Mouse (Mus musculus): ENCODE measurements at regions not wholly inside any gene's neighbourhood (a gene's known extent, or its start where the extent isn't known, plus 50 kb on each side); places are given as distances from the start of the nearest gene placed in this dataset.
"Not testable (repeated sequence)": the region's sequence is repeated elsewhere in the genome, so short reads cannot be mapped to it uniquely, and the experiment has no call there.

GRCm38 (mm10) chr1:107677404-107677803 lies 87.6 kb downstream of the Serpinb8 start:
- DNase-seq = no peak

DNA sequence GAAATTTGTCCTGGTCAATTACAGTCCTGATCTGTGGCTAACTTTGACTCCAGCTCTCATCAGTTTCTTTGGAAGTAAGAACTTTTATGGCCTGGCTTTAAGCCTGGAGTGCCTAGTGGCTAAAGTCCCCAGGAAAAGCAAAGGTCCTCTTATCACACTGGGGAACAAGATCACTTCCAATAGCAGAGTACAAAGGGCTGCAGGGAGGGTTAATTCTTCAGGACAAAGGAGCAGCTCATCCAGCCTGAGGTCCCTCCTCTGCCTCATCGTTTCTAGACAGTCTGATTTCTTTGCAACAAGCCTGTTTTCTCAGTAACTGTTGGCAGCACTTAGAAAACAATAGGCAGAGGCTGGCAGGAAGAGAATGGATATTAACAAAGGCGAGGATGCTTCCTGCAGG lies 107.1 kb downstream of the Serpinb8 start:
- no peak for DNase-seq

DNA sequence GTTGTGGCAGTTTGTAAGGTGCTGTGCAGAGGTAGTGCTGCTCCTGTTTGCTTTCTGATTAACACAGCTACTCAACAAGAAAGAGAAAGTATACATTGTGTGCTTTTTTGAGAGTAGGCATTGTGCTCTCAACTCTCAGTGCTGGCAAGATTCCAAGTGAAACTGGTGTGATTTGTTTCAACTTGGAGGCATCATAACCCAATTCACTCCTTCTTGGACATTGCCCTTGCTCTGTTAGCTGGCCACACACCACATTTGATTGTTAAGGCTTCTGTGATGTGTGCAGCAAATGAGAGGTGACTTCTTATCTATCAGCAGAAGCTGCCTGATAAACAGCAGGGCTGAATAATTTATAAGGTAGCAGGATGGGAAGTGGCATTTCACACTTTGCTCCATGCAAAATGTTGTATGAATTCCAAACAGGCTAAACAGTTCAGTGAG lies 116.3 kb downstream of the Serpinb8 start:
- DNase-seq = no peak

- DNase-seq = no peak
Observed at GRCm38 (mm10) chr1:107708601-107709000, 118.8 kb downstream of the Serpinb8 start.

DNA sequence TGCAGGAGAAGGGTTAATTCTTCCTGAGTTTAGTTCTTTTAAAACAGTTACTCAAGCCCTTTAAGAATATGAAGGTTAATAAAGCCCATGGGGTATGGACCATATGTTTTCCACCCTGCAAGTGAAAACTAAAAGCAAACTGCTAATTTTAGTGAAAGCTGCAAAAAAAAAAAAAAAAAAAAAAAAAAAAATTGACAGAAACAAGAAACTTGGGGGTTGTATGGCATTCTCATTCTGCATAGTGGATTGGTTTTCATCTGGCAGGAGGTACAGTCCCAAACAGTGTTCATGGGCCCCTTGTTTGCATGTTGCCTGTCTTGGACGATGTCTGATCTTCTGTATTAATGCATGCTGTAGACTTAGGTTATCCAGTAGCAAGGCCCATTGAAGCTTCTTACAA lies 125.1 kb downstream of the Serpinb8 start:
- DNase-seq = no peak

DNA sequence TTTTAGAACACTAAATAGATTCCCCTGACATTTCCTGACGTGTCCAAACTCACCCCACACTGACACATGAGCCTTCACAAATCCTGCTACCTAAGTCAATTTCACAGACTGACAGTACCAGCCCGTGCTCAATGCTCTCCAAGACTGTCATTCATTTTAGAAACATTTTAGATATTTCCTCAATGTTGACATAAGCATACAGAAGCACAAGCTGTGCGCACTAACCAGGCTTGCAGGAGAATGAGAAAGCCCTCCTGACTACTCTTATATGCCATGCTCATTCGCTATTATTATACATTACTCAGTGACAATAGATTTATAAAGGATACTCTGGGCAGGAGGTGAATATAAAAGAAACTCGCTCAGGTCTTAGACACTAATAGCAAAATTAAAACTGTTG lies 129.5 kb downstream of the Serpinb8 start:
- no peak for DNase-seq

DNA sequence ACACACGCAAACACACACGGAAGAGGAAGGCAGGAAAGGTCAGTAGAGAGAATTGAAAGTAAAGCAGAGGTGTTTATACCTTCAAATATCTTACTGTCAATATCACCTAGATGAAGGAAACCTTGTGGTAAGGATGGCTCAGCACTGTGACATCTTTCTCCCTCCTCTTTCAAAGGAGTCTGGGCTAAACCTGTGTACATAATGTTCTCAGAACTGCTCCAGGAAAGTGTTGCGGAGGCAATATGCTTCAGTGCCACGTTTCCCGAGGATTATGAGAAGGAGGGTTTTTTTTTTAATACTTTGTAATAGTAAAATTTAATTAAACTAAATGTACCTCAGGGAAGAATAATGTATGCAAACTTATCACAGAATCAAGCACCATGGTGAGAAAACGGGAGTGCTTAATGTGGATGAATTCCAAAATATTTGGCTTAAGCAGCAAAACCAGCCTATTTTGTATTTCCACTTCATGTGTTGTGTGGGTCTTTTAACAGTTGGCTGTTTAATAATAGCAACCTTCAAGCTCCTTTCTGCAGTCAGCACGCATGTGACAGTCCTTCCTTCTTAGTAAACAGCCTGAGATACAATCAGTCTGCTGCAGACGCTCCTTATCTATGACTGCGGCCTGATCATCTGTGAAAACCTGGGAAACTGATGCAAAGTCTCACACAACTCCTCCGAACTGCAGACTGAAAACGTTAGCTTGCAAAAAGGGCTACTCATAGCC lies 138.5 kb downstream of the Serpinb8 start:
- DNase-seq = no peak

DNA sequence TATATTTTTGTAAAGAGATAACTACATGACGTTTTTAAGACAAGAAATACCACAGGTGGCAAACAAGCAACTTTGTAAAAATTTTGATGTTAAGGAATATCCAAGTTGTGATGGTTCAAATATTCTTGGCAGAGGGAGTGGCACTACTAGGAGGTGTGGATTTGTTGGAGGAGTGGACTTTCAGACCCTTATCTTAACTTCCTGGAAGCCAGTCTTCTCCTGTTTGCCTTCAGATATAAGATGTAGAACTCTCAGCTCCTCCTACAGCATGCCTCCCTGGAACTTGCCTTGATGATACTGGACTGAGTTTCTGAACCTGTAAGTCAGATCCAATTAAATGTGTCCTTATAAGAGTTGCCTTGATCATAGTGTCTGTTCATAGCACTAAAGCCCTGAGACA lies 175.5 kb downstream of the Serpinb8 start:
- no peak for DNase-seq

GRCm38 (mm10) chr1:107767198-107767947 lies 177.6 kb downstream of the Serpinb8 start:
- DNase-seq = no peak

DNA sequence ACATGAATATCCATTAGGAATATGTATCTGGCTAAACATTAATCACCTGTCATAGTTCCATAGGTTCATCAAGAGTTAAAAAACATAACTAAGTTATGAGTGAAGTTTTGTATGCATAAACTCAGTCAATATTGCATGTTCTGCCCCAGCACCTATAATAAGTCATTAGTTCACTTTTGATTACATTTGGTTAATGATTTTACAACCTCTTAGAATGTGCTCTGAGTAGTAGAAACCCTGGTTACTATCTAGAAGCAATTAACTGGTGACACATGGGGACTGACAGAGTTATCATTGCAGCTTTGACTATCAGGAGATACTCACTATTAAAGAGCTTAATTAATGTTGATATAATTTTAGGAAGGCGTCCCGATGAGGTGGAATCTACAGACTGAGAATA lies 183.2 kb downstream of the Serpinb8 start:
- no peak for DNase-seq

DNA sequence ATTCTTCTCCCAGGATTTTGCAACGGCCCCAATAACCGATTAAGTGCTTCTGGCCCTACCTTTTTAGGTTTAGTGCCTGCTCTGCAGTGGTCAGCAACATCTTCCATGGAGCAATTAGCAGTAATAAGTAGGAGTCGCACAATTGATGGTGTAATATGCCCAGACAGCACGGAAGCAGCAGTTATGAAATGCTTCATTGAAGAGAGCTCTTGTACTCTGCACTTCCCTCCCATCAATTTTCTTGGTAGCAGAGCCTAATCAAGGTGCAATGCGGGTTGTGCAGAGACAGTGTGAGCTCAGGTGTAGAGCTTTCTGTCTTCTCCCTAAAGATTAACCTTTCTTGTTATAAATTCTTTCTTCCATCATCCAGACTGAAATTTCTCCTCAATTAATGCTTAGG lies 193.3 kb downstream of the Serpinb8 start:
- no peak for DNase-seq

DNA sequence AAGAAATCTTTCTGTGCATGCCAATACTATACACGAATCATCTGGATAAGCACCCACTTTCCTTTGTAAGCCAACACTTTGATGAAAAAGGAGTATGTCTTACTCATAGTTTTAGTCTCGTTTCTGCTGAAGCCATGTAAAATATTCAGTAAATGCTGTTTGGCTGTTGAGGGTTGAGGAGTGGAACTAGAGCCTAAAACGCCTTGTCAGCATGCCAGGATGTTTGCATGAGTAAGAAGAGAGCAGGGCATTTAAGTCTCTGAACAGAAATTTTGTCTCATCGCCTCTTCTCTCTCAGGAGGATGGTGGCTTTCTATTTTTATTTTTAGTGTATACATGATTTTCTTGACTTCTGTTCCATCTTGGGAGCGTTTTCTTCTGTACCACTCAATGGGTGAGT lies 216.0 kb downstream of the Serpinb8 start:
- peak; percentile 3 for DNase-seq

DNA sequence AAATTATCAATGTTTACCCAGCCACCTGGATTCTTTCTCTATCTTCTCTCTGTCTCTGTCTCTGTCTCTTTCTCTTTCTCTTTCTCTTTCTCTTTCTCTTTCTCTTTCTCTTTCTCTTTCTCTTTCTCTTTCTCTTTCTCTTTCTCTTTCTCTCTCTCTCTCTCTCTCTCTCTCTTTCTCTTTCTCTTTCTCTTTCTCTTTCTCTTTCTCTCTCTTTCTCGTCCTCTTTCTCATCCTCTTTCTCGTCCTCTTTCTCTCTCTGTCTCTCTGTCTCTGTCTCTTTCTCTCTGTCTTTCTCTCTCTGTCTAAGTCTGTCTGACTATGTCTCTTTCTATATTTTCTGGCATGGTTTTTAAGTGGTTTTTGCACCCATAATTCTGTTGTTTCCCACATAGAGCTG lies 217.6 kb downstream of the Serpinb8 start:
- DNase-seq = not testable (repeated sequence)

- no peak for DNase-seq
Observed at GRCm38 (mm10) chr1:107811136-107811535, 221.3 kb downstream of the Serpinb8 start.

- no peak for DNase-seq
Observed at GRCm38 (mm10) chr1:107811859-107812258, 222.1 kb downstream of the Serpinb8 start.

GRCm38 (mm10) chr1:107837877-107838276 lies 248.1 kb downstream of the Serpinb8 start:
- DNase-seq = no peak

DNA sequence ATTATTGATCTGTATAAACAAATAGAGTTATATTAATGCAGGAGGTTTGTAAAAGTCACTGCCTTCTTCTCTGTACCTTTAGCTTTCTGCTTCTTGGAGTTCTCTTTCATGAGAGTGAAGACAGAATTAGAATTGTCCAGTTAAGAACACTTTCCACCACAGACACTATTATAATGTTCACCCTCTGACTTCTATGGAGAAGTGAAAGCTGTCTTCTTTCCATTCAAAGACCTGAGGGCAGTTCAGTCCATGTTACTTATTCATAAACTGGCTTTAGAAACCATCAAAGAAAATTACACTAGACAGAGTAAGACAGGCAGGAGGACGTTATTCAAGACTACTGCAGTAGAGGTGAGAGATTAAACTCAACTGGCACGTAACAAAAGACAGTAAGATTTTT lies 262.6 kb downstream of the Serpinb8 start:
- DNase-seq = no peak

DNA sequence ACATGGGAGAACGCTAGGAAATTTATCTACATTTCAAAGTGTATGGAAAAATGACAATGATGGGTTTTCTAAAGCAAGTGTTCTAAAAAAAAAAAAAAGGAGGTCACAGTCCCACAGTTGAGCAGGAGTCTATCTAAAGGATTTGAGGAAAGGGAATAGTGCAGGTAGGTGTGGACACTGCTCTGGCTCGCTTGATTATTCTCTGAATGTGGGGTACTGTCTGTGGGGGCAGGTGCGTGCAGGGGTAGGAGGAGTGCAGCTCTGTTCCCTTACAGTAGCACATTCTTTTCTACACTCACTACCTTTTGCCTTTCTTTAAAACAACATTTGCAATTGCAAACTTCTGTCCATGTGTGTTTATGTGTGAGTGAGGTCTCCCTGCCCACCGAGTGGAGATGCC lies 263.2 kb downstream of the Serpinb8 start:
- DNase-seq = no peak

DNA sequence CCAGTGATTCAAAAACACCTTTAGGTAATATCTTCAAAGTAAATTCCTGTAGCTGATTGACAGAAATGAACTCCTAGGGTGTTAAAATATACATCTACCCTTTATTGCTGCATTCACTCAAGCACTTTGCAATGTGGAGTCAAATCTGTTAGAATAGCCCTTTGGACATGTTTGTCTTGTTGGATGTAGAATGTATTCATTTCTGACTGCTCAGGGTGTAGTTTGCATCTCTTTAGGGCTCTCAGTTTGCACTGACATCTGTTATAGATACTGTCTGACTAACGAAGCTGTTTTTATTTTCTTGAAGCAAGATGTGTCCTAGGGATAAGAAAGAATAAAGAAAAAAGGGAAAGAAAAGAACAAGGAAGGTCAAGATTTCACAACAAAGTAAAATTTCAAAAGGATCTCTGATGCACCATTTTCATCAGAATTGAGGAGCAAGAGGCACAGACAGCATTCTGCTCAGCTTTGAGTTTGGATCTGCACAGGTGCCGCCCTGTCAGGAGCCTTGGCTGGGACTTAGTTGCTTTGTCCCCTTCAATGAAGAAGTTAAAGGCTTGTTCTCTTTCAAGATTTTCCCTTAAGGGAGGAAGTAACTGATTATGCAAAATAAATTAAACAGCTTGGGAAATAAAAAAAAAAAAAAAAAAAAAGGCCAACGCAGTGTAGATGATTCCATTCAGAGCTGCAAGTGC lies 308.1 kb downstream of the Serpinb8 start:
- DNase-seq = no peak

DNA sequence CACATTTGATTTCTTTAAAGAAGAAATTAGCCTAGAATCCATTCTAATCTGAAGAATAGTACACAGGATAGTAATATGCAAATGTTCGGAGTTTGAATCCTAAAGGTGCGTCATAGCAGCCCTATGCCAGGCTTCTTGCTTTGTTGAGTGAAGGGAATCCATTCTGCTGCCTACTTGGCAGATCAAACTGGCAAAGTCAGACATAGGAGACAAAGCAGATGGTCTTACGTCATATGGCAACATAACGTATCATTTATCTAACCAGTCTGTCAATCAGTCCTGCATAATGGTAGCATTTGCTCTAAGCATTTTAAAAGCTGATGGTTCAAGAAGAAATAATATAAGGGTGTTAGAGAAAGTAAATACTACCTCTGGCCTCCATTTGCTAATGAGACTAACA lies 309.5 kb downstream of the Serpinb8 start:
- no peak for DNase-seq

DNA sequence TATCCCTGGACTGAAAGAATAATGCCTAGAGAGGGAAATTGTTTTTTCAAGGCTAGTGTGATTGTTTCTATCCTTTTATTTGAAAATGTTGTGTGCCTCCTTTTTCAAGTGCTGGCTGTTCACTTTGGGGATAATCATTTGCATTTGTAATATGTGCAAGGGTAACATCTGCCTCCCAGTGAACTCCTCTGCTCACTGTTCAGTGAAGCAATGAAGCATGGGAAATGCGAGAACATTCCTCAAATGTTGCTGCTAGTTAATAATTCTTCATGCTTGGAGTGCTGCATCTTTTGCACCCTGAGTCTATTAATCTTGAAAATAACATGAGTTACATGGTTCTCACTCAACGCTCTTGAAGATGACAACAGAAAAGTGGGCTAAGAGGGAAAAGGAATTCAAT lies 310.6 kb downstream of the Serpinb8 start:
- no peak for DNase-seq

GRCm38 (mm10) chr1:107900913-107901312 lies 311.1 kb downstream of the Serpinb8 start:
- no peak for DNase-seq

DNA sequence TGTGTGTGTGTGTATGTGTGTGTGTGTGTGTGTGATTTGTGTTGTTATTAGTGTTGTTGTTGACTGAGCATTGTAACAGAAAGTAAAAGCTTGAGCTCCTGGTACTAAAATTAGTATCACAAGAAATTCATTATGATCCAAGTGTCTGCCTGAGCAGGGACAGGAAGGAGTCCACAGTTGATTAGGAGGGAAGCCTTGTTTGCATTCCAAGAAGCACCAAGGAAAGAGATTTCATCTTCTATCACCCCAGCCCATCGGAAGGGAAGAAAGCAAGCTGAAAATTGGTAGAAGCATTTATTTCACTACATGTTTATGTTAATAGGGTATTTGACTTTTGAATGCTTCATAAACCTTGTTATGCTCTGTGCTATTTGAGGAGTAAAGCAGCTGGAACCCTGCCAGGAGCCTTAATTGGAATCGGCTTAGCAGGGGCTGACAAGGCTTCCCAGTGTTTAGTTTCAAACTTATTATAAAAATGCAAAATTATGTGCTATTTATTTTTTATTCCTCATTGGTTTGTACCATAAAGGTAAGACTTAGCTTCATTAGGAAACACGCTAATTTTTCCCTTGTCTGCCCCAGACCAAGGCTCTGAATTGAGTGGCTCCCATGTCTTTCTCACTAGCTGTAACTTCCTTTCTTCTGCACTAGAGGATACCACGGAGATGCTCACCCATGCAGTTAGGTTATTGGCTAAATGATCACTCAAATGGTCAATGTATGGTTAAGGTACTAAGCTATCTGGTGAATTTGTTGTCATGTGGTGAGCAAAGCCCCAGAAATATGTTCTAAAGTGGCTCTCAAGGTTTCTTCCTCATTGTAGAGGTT lies 318.6 kb downstream of the Serpinb8 start:
- peak; percentile 42 for DNase-seq
